Mouse (Mus musculus): ENCODE measurements at regions not wholly inside any gene's neighbourhood (a gene's known extent, or its start where the extent isn't known, plus 50 kb on each side); places are given as distances from the start of the nearest gene placed in this dataset.

GRCm38 (mm10) chr8:30913664-30914063 is 2514.8 kb upstream of the 5930422O12Rik start:
- no peak for TF ChIP-seq CTCF (IDR thresholded peaks at IDR 0.05; ENCODE audit: borderline replicate concordance, insufficient read depth, low read length)
- TF ChIP-seq POLR2A (IDR thresholded peaks at IDR 0.05; ENCODE audit: low read depth, low read length): no peak

All from embryonic fibroblast, embryonic 13.5 days (primary cell).